Mouse (Mus musculus): ENCODE measurements at regions not wholly inside any gene's neighbourhood (a gene's known extent, or its start where the extent isn't known, plus 50 kb on each side); places are given as distances from the start of the nearest gene placed in this dataset.

GRCm38 (mm10) chr13:53553876-53554577, 81.2 kb upstream of the Msx2 start:
- ATAC-seq (ENCODE audit: insufficient read depth) (no peak), DNase-seq (no peak)
- WGBS: 37% methylated on average over 18 of the region's 18 CpGs
- H3K36me3 ChIP-seq (ENCODE audit: insufficient read depth): no peaks in the 10 kb centered on the region
- no peaks in the 10 kb centered on the region for H3K4me1 ChIP-seq (ENCODE audit: insufficient read depth)
- no peak overlapping the region for H3K4me2 ChIP-seq
- H3K27ac ChIP-seq (ENCODE audit: low read depth): no peak overlapping the region
- no peak overlapping the region for H3K4me3 ChIP-seq (ENCODE audit: low read depth, low read length)
- H3K27me3 ChIP-seq (ENCODE audit: insufficient read depth, low read length): no peaks in the 10 kb centered on the region
- TF ChIP-seq CTCF (IDR thresholded peaks at IDR 0.05; ENCODE audit: low read depth): no peak
- no peak overlapping the region for H3K9ac ChIP-seq
- H3K9me3 ChIP-seq (ENCODE audit: low read depth, low read length): no peaks in the 10 kb centered on the region

GRCm38 (mm10) chr13:53553192-53553875, 80.5 kb upstream of the Msx2 start:
- no peak for DNase-seq
- H3K9ac ChIP-seq: no peak overlapping the region
- H3K27ac ChIP-seq (ENCODE audit: low read depth): no peak overlapping the region
- H3K27me3 ChIP-seq (ENCODE audit: insufficient read depth, low read length): no peaks in the 10 kb centered on the region
- no peak for TF ChIP-seq CTCF (IDR thresholded peaks at IDR 0.05; ENCODE audit: low read depth)
- H3K36me3 ChIP-seq (ENCODE audit: insufficient read depth): no peaks in the 10 kb centered on the region
- no peak overlapping the region for H3K4me3 ChIP-seq (ENCODE audit: low read depth, low read length)
- 67% methylated on average over 13 of the region's 13 CpGs for WGBS
- ATAC-seq (ENCODE audit: insufficient read depth): no peak
- H3K9me3 ChIP-seq (ENCODE audit: low read depth, low read length): no peaks in the 10 kb centered on the region
- H3K4me2 ChIP-seq: no peak overlapping the region
- no peaks in the 10 kb centered on the region for H3K4me1 ChIP-seq (ENCODE audit: insufficient read depth)

DNA sequence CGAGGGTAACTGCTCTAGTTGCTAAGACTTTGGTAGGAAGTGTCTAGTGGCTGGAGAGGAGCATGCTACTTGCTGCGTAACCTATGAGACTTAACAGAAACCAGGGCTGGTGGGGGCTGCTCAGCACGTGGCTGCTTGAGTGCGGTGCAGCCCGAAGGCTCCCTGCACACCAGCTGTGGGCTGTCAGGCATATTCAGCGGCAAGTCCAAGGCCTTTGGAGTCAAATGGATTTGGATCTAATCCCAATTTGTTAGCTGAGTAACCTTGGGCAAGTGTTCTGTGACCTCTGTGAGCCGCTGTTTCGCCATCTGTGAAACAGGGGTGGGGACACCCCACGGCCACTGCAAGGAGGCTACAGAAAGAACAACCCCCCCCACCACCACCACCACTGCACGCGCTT, 75.5 kb upstream of the Msx2 start:
- H3K36me3 ChIP-seq (ENCODE audit: insufficient read depth): no peaks in the 10 kb centered on the region
- TF ChIP-seq CTCF (IDR thresholded peaks at IDR 0.05; ENCODE audit: low read depth): no peak
- H3K27ac ChIP-seq (ENCODE audit: low read depth): no peak overlapping the region
- 35% methylated on average over 11 of the region's 11 CpGs for WGBS
- no peaks in the 10 kb centered on the region for H3K9me3 ChIP-seq (ENCODE audit: low read depth, low read length)
- no peaks in the 10 kb centered on the region for H3K4me1 ChIP-seq (ENCODE audit: insufficient read depth)
- H3K27me3 ChIP-seq (ENCODE audit: insufficient read depth, low read length): no peaks in the 10 kb centered on the region
- H3K9ac ChIP-seq: no peak overlapping the region
- DNase-seq (peak; percentile 67), ATAC-seq (ENCODE audit: insufficient read depth) (peak; percentile 65; the same call in 1 of the 2 replicates)
- no peak overlapping the region for H3K4me3 ChIP-seq (ENCODE audit: low read depth, low read length)
- no peak overlapping the region for H3K4me2 ChIP-seq

GRCm38 (mm10) chr13:53543291-53543690, 70.4 kb upstream of the Msx2 start:
- no peak for DNase-seq
- Histone ChIP-seq H3K27ac (ENCODE audit: low read depth) (no peak overlapping the region), H3K36me3 (ENCODE audit: insufficient read depth) (no peaks in the 10 kb centered on the region)

GRCm38 (mm10) chr13:53539797-53540196, 66.9 kb upstream of the Msx2 start:
- WGBS: 90% methylated on average over 5 of the region's 5 CpGs

More at GRCm38 (mm10) chr13:53543291-53543690, 70.4 kb upstream of the Msx2 start:
- Histone ChIP-seq H3K9me3 (ENCODE audit: low read depth, low read length) (no peaks in the 10 kb centered on the region), H3K4me1 (ENCODE audit: insufficient read depth) (no peaks in the 10 kb centered on the region), H3K27me3 (ENCODE audit: insufficient read depth, low read length) (no peaks in the 10 kb centered on the region), H3K4me3 (ENCODE audit: low read depth, low read length) (no peak overlapping the region), H3K4me2 (no peak overlapping the region), H3K9ac (no peak overlapping the region)
- WGBS: 49% methylated on average over 5 of the region's 5 CpGs
- ATAC-seq (ENCODE audit: insufficient read depth): no peak
- TF ChIP-seq CTCF (IDR thresholded peaks at IDR 0.05; ENCODE audit: low read depth): no peak

GRCm38 (mm10) chr13:53537937-53538336, 65.1 kb upstream of the Msx2 start:
- 86% methylated on average over 6 of the region's 6 CpGs for WGBS
- H3K9me3 ChIP-seq (ENCODE audit: low read depth, low read length): no peaks in the 10 kb centered on the region
- H3K36me3 ChIP-seq (ENCODE audit: insufficient read depth): no peaks in the 10 kb centered on the region
- no peak overlapping the region for H3K9ac ChIP-seq
- no peaks in the 10 kb centered on the region for H3K27me3 ChIP-seq (ENCODE audit: insufficient read depth, low read length)
- no peaks in the 10 kb centered on the region for H3K4me1 ChIP-seq (ENCODE audit: insufficient read depth)
- no peak for ATAC-seq (ENCODE audit: insufficient read depth)
- H3K27ac ChIP-seq (ENCODE audit: low read depth): no peak overlapping the region
- TF ChIP-seq CTCF (IDR thresholded peaks at IDR 0.05; ENCODE audit: low read depth): no peak
- no peak overlapping the region for H3K4me2 ChIP-seq
- no peak overlapping the region for H3K4me3 ChIP-seq (ENCODE audit: low read depth, low read length)
- no peak for DNase-seq

More at GRCm38 (mm10) chr13:53539797-53540196, 66.9 kb upstream of the Msx2 start:
- Histone ChIP-seq H3K9me3 (ENCODE audit: low read depth, low read length) (no peaks in the 10 kb centered on the region), H3K9ac (no peak overlapping the region), H3K27me3 (ENCODE audit: insufficient read depth, low read length) (no peaks in the 10 kb centered on the region), H3K4me3 (ENCODE audit: low read depth, low read length) (no peak overlapping the region), H3K4me1 (ENCODE audit: insufficient read depth) (no peaks in the 10 kb centered on the region), H3K36me3 (ENCODE audit: insufficient read depth) (no peaks in the 10 kb centered on the region), H3K27ac (ENCODE audit: low read depth) (no peak overlapping the region), H3K4me2 (no peak overlapping the region)
- DNase-seq (no peak), ATAC-seq (ENCODE audit: insufficient read depth) (no peak)
- no peak for TF ChIP-seq CTCF (IDR thresholded peaks at IDR 0.05; ENCODE audit: low read depth)

DNA sequence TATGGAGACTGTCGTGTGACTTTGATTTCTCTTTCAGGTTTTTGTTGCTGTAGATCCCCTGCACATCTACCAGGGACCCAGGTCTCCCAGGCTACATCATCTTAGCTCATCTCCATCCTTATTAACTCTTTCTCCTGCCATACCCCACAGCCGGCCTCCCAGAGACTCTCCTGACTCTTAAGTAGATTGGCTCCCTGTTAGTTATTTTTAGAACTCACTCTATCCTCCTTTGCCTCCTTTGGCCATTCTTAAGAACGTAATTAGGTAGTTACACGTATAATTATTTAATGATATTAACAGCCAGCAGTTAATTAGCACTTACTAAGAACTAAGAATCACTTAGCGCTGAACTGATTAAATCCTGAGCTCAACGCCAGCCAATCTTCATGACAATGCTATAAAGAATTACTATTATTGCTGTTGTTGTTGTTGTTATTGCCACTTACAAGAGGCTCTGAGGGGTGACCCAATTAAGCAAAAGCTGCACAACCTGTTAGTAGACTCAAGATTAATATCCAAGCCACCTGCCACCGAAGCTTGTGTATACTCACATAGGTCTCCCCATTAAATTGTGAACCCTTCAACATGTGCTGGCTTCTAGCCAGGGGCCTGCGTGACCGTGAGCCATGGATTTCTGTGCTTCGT, 63.0 kb upstream of the Msx2 start:
- WGBS: 80% methylated on average over 10 of the region's 10 CpGs

More for the DNA sequence above, 63.0 kb upstream of the Msx2 start:
- ATAC-seq (ENCODE audit: insufficient read depth) (no peak), DNase-seq (no peak)
- Histone ChIP-seq H3K9me3 (ENCODE audit: low read depth, low read length) (no peaks in the 10 kb centered on the region), H3K36me3 (ENCODE audit: insufficient read depth) (no peaks in the 10 kb centered on the region), H3K4me3 (ENCODE audit: low read depth, low read length) (no peak overlapping the region), H3K4me1 (ENCODE audit: insufficient read depth) (no peaks in the 10 kb centered on the region), H3K4me2 (no peak overlapping the region), H3K27me3 (ENCODE audit: insufficient read depth, low read length) (no peaks in the 10 kb centered on the region), H3K9ac (no peak overlapping the region), H3K27ac (ENCODE audit: low read depth) (no peak overlapping the region)
- TF ChIP-seq CTCF (IDR thresholded peaks at IDR 0.05; ENCODE audit: low read depth): no peak

Data from lung, embryonic 14.5 days (tissue).